Mouse (Mus musculus) limb, embryonic 13.5 days (tissue): ENCODE data around the gene Ankdd1a. TPM values are rescaled to one million over a fixed set of nuclear protein-coding genes. Genes with fewer than 3 reads are reported as not detected.

Experiments used
- ATAC-seq: fragments of 200-750 bp; cut with Nextera tagmentation; 2 replicates; pipeline ENCODE4 v1.8.0; 2017; ENCODE audit warnings: low read depth, moderate number of reproducible peaks, moderate TSS enrichment; ENCODE audit not compliant: low FRiP score
- H3K27ac ChIP-seq: fragments of 300-500 bp; sonication (generic); 2 replicates; pipeline ENCODE4 v1.5.1; 2015; ENCODE audit warnings: inconsistent platforms, mild to moderate bottlenecking, moderate library complexity
- H3K27me3 ChIP-seq: fragments of 300-500 bp; sonication (generic); 2 replicates; pipeline ENCODE4 v1.6.1; 2015; ENCODE audit warnings: mild to moderate bottlenecking, inconsistent platforms
- H3K36me3 ChIP-seq: fragments of 300-500 bp; sonication (generic); 2 replicates; pipeline ENCODE4 v1.6.1; 2015; ENCODE audit warnings: inconsistent platforms, mild to moderate bottlenecking, moderate library complexity
- H3K4me1 ChIP-seq: fragments of 300-500 bp; sonication (generic); 2 replicates; pipeline ENCODE4 v1.6.1; 2015; ENCODE audit warnings: inconsistent platforms
- H3K4me2 ChIP-seq: fragments of 300-500 bp; sonication (generic); replicated peaks from 2 replicates; pipeline ENCODE4 v1.6.1; 2015; ENCODE audit warnings: inconsistent platforms, mild to moderate bottlenecking, moderate library complexity
- H3K4me3 ChIP-seq: fragments of 300-500 bp; sonication (generic); 2 replicates; pipeline ENCODE4 v1.5.1; 2015; ENCODE audit warnings: moderate library complexity, mild to moderate bottlenecking, inconsistent platforms
- H3K9ac ChIP-seq: fragments of 300-500 bp; sonication (generic); 2 replicates; pipeline ENCODE4 v1.6.1; 2015; ENCODE audit warnings: mild to moderate bottlenecking, inconsistent platforms
- H3K9me3 ChIP-seq: fragments of 300-500 bp; sonication (generic); 2 replicates; pipeline ENCODE4 v1.6.1; 2016; ENCODE audit warnings: inconsistent platforms
- WGBS: fragments of 180-500 bp; shearing (Covaris S2); methylation state at CpG from one replicate; pipeline ENCODE4 v1.1.7; 2015; 5-methylcytosine and 5-hydroxymethylcytosine counted together
- polyA plus RNA-seq: library from polyadenylated mRNA; unstranded; fragments of >200 nt; fragmentation: Nextera tagmentation; extraction: Ambion mirVana; gene quantifications from 2 replicates; pipeline ENCODE4 v1.2.1, GENCODE M21; 2015

The Ankdd1a gene
- polyA plus RNA-seq, 1 experiment from 2014 or later = not detected

DNA sequence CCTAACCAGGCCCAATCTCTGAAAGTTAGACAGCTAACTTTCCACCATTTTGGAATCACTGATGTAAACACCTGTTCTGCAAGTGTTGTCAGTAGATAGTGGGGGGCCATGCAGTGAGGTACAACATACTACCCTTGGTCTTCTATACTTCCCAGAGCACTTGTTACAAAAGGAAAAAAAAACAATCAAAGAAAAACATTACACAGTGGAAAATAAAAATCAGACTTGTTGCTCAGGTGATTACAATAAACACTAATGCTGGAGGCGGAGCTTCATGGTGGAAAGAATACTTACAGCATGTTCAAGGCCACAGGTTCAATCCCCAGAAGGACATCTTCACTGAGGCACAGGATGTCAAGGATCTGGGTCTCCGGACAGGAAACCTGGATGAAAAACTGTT, 32.7 kb upstream of the Ankdd1a start:
- H3K4me1 ChIP-seq = peaks cover 41% of the 10 kb centered on the region
- no peak overlapping the region for H3K27ac ChIP-seq
- peaks cover 35% of the 10 kb centered on the region for H3K36me3 ChIP-seq
- 94% methylated on average over 2 of the region's 2 CpGs for WGBS
- ATAC-seq = no peak
- no peak overlapping the region for H3K9ac ChIP-seq
- no peak overlapping the region for H3K4me2 ChIP-seq
- no peaks in the 10 kb centered on the region for H3K9me3 ChIP-seq
- no peaks in the 10 kb centered on the region for H3K27me3 ChIP-seq
- no peak overlapping the region for H3K4me3 ChIP-seq

DNA sequence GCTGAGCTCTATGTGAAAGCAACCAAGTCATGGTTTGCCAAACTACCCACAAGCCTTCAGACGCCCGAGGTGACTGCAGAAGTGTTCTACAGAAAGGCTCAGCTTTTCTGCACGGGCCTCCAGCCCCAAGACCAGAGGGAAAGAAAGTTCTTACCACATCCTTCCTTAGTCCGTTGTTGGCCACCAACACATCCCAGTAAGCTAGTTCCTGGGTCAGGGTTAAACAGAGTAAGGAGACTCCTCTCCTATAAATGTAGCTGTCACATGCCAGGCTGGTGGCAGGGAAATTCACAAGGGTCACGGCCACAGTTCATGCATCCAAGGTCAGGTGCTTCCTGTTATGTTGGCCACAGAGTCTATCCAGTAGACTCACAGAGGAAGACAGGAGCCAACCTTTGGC, 32.1 kb upstream of the Ankdd1a start:
- Histone ChIP-seq H3K36me3 (peaks cover 30% of the 10 kb centered on the region), H3K9me3 (no peaks in the 10 kb centered on the region), H3K4me2 (no peak overlapping the region), H3K9ac (no peak overlapping the region), H3K4me1 (peaks cover 41% of the 10 kb centered on the region), H3K4me3 (no peak overlapping the region), H3K27ac (peak overlapping the region; percentile 48; the same call in 1 of the 2 replicates), H3K27me3 (no peaks in the 10 kb centered on the region)
- ATAC-seq = no peak
- WGBS = 91% methylated on average over 5 of the region's 5 CpGs

DNA sequence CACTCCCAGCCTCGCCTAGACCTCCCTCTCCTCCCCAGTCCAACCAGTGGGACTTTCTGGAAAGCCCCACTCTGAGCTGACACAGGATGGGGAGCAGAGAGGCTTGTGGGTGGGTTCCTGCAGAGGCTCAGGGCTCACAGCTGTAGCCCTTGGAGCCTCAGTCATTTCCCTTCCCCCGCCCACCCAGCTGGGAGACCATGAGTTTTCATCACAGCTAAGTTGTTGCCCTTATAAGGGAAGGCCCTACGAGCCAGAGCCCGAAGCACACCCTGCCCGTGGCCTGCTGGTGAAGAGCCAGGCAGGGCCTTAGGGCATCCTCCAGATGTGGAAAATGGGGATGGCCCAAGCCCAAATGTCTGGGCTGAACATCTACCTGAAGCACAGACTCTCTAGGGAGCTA, 31.0 kb upstream of the Ankdd1a start:
- H3K4me1 ChIP-seq = peaks cover 46% of the 10 kb centered on the region
- peak overlapping the region; percentile 92 for H3K27ac ChIP-seq

DNA sequence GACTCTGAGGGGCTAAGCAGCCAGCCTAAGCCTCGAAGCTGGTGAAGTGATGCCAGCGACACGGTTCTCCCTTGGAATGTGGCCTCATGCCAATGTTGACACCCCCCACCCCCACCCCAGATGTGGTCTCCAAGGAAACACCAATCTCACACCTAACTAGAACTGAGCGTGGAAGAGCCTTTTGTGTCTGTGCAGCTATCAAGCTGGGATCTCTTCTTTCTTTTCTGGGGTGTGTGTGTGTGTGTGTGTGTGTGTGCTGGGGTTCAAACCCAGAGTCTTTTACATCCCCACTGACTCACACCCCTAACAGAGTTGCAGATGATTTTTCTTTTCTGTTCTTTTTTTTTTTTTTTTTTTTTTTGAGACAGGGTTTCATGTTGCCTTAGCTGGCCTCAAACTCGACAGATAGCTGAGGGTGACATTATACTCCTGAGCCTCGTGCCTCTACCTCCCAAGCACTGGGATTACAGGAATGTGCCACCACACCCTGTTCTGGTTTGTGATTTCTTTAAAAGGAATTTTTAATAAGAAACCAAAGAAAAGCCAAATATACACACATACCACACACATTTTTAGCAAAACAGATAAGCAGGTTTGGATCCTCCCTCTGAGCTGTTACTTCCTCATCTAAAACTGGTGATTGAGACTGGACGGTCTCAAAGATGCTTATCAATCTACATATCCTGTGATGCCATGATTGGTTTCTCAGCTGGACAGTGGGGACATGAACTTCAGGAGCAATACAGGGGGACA, 30.3 kb upstream of the Ankdd1a start:
- Histone ChIP-seq H3K36me3 (peaks cover 11% of the 10 kb centered on the region), H3K27ac (peak overlapping the region; percentile 92), H3K4me1 (peaks cover 48% of the 10 kb centered on the region), H3K9me3 (no peaks in the 10 kb centered on the region), H3K9ac (peak overlapping the region; percentile 40; the same call in 1 of the 2 replicates), H3K27me3 (no peaks in the 10 kb centered on the region), H3K4me3 (no peak overlapping the region), H3K4me2 (no peak overlapping the region; the same call in 1 of the 2 replicates)
- ATAC-seq = peak; percentile 3; the same call in 1 of the 2 replicates
- WGBS = 24% methylated on average over 7 of the region's 7 CpGs

More for the DNA sequence above, 31.0 kb upstream of the Ankdd1a start:
- H3K4me2 ChIP-seq = no peak overlapping the region; the same call in 1 of the 2 replicates
- 6% methylated on average over 5 of the region's 5 CpGs for WGBS
- ATAC-seq = peak; percentile 87
- H3K9ac ChIP-seq = peak overlapping the region; percentile 40; the same call in 1 of the 2 replicates
- H3K9me3 ChIP-seq = no peaks in the 10 kb centered on the region
- H3K36me3 ChIP-seq = peaks cover 19% of the 10 kb centered on the region
- H3K27me3 ChIP-seq = no peaks in the 10 kb centered on the region
- H3K4me3 ChIP-seq = no peak overlapping the region

DNA sequence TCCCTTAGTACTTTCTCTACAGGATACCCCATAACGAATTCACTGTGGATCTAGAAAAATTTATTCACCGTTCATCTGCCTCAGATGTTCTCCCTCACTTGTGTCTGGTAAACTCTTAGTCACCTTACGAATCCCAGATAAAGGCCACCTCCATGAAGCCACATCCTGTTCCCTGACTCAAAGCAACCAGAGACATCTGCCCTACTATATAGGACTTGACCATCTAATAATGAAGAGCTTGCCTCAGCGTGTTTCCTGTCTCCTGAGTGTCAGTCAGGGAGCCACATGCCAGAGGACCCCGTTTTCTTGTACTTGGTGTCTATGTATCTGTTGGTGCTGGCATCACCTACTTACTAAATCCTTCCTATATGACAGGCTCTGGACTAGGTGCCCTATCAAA, 29.6 kb upstream of the Ankdd1a start:
- no peak overlapping the region for H3K4me3 ChIP-seq
- no peak overlapping the region for H3K27ac ChIP-seq
- peaks cover 7% of the 10 kb centered on the region for H3K36me3 ChIP-seq
- no peaks in the 10 kb centered on the region for H3K27me3 ChIP-seq
- H3K9me3 ChIP-seq = no peaks in the 10 kb centered on the region
- WGBS = 85% methylated on average over 5 of the region's 5 CpGs
- H3K4me1 ChIP-seq = peaks cover 42% of the 10 kb centered on the region
- no peak for ATAC-seq
- no peak overlapping the region for H3K9ac ChIP-seq
- no peak overlapping the region for H3K4me2 ChIP-seq

DNA sequence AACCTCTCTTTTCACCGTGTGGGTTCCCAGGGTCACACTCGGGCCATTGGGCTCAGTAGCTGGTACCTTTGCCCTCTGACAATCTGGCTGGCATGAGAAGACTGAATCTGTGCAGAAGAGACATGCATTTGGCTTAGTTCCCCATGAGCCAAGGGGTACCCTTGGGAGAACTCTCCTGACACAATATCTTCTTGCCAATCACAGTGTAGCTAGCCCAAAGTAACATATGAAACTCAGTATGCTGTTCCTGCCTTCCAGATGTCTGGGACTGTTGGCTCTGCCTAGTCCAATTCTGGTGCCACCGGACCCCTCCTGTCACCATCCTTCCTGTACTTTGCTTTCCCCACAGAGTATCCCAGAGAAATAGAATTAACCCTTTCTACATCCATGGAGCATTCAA, 29.1 kb upstream of the Ankdd1a start:
- H3K27me3 ChIP-seq = no peaks in the 10 kb centered on the region
- peaks cover 39% of the 10 kb centered on the region for H3K4me1 ChIP-seq
- H3K9ac ChIP-seq = no peak overlapping the region
- no peak overlapping the region for H3K4me2 ChIP-seq
- no peak overlapping the region for H3K4me3 ChIP-seq
- peaks cover 3% of the 10 kb centered on the region; the same call in 1 of the 2 replicates for H3K36me3 ChIP-seq
- no peak for ATAC-seq
- H3K9me3 ChIP-seq = no peaks in the 10 kb centered on the region
- no peak overlapping the region for H3K27ac ChIP-seq
- 81% methylated on average over 3 of the region's 3 CpGs for WGBS

DNA sequence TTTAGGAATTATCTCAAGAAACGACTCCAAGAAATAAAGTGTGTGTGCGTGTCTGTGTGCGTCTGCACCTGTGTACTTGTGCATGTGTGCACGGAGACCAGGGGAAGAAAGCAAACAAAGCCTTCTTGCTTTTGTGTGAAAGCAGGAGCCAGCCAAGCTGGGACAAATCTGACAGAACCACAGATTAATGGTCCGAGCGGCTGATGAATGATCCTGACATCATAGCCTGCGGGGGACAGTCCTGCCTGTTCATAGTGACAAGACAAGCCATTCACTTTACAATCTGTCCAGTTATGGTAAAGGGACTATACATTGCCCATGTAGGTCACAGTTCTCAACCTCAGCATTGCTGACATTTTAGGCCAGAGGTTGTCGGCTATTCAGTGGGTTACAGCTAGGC, 28.3 kb upstream of the Ankdd1a start:
- peaks cover 39% of the 10 kb centered on the region for H3K4me1 ChIP-seq
- no peak overlapping the region for H3K4me2 ChIP-seq
- WGBS = 66% methylated on average over 8 of the region's 8 CpGs
- no peaks in the 10 kb centered on the region; the same call in 1 of the 2 replicates for H3K36me3 ChIP-seq
- no peak overlapping the region for H3K4me3 ChIP-seq
- no peak for ATAC-seq
- H3K9me3 ChIP-seq = no peaks in the 10 kb centered on the region
- H3K27me3 ChIP-seq = no peaks in the 10 kb centered on the region
- no peak overlapping the region for H3K27ac ChIP-seq
- no peak overlapping the region for H3K9ac ChIP-seq

DNA sequence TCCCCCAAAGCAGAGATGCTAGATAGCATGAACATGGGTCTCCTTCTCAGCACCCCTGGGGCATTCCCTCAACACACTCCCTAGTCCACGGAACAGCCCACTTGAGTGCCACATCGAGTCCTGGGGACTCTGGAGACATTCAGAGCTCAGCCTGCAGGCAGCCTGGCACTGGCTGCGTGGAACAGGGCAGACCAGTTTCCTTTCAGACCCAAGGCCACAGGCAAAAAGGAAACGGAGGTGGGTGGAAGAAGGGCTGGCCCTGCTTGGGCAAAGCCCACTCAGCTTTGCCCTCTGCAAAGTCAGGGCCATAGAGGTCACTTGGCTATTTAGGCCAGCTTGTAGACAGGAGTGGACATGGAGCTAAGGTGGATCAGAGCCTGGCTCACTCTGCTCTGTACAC, 27.9 kb upstream of the Ankdd1a start:
- Histone ChIP-seq H3K4me2 (no peak overlapping the region), H3K9ac (no peak overlapping the region), H3K36me3 (no peaks in the 10 kb centered on the region; the same call in 1 of the 2 replicates), H3K27me3 (no peaks in the 10 kb centered on the region), H3K4me1 (peaks cover 39% of the 10 kb centered on the region), H3K4me3 (no peak overlapping the region), H3K27ac (no peak overlapping the region), H3K9me3 (no peaks in the 10 kb centered on the region)
- 63% methylated on average over 4 of the region's 4 CpGs for WGBS
- no peak for ATAC-seq

DNA sequence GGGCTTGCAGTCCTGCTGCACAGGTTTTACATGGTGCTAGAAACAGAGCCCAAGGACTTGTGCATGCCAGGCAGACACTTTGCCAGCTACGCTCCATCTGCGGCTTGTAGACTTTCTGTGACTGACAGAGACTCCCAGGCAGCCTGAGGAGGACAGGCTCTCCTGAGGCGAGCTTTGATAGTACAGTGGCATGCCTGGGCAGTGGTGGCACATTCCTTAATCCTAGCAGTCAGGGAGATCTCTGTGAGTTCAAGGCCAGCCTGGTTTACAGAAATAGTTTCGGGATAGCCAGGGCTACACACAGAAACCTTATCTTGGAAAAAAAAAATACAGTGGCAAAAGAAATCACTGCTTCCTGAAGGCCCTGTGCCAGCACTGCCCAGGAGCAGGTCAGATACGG, 27.1 kb upstream of the Ankdd1a start:
- no peaks in the 10 kb centered on the region for H3K27me3 ChIP-seq
- no peak overlapping the region for H3K4me2 ChIP-seq
- WGBS = 85% methylated on average over 5 of the region's 5 CpGs
- H3K27ac ChIP-seq = no peak overlapping the region
- H3K4me1 ChIP-seq = peaks cover 39% of the 10 kb centered on the region
- H3K9me3 ChIP-seq = no peaks in the 10 kb centered on the region
- no peak overlapping the region for H3K9ac ChIP-seq
- ATAC-seq = no peak
- no peaks in the 10 kb centered on the region; the same call in 1 of the 2 replicates for H3K36me3 ChIP-seq
- no peak overlapping the region for H3K4me3 ChIP-seq

DNA sequence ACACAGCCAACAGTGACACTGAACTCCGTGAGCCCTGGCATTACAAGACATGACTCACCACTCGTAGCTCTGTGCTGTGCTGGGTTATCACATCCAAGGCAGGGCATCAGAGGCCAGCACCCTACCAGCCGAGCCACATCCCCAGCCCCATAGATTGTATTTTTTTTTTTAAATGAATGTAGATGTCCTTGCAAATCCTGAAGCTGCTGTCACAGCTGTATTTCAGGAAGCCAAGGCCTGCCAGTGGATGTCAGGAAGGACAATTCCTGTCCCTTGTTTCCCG, 26.4 kb upstream of the Ankdd1a start:
- WGBS = 59% methylated on average over 4 of the region's 4 CpGs
- Histone ChIP-seq H3K4me1 (peaks cover 41% of the 10 kb centered on the region), H3K9ac (no peak overlapping the region), H3K27me3 (no peaks in the 10 kb centered on the region), H3K36me3 (no peaks in the 10 kb centered on the region), H3K4me3 (no peak overlapping the region), H3K9me3 (no peaks in the 10 kb centered on the region), H3K27ac (no peak overlapping the region), H3K4me2 (no peak overlapping the region)
- ATAC-seq = no peak

DNA sequence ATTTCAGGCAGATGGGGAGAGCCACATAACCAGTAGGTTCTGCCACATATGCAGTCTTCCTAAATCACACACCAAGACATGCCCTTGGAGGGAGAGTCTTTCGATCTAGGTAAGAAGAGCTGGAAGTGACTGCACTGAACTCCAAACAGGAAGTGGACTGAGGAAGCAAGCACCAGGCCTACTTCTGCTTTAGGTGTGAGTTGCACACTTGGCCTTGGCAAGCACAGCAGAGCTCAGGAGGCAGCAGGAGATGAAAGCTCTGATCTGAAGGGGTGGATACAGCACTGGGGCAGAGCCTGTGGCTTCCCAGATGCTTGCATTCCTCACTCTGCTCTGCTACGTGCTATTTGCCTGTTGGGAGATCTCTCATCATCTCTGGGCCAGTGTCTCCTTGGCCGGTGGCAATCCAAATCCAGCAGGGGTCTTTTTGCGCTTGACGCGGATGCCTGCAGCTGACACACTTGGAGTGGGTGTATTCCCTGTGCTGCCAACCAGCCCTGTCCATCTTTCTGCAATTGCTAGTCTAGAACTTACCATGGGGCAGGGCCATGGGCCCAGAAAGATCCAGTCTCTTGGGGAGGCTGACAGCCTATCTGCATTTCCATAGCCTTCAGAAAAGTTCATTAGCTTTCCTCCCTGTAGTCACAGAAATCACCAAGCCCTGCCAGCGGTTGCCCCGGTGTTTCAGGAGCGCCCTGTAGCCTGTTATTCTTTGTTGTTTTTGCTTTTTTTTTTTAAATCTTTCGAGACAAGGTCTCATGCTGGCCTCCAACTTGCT, 25.8 kb upstream of the Ankdd1a start:
- Histone ChIP-seq H3K9ac (0 out of 2 replicates have a peak overlapping the region, but pooled peaks have one; percentile 39), H3K4me3 (no peak overlapping the region), H3K4me2 (no peak overlapping the region), H3K27me3 (no peaks in the 10 kb centered on the region), H3K4me1 (peaks cover 39% of the 10 kb centered on the region), H3K27ac (peak overlapping the region; percentile 40; the same call in 1 of the 2 replicates), H3K9me3 (no peaks in the 10 kb centered on the region), H3K36me3 (no peaks in the 10 kb centered on the region)
- WGBS = 77% methylated on average over 10 of the region's 10 CpGs
- ATAC-seq = no peak

DNA sequence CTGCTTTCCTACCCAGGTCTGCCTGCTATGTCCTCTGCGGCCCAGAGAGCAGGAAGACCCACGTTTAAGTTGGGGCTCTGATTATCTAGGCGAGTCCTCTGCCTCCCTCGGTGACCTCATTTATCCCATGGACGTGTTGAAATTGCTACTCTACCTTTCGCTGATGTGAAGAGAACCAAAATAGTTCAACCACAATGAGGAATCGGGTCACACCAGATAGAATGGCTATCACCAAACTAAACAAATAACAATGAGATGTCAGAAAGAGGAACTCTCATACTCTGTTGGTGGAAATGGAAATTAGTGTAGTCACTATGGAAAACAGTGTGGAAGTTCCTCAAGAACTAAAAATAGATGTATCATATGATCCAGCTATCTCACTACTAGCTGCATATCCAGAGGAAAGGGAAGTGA, 22.1 kb upstream of the Ankdd1a start:
- no peak overlapping the region for H3K4me3 ChIP-seq
- H3K9ac ChIP-seq = no peak overlapping the region
- ATAC-seq = no peak
- H3K27ac ChIP-seq = no peak overlapping the region
- H3K4me2 ChIP-seq = no peak overlapping the region
- no peaks in the 10 kb centered on the region for H3K36me3 ChIP-seq
- H3K9me3 ChIP-seq = no peaks in the 10 kb centered on the region
- H3K27me3 ChIP-seq = no peaks in the 10 kb centered on the region
- WGBS = 83% methylated on average over 7 of the region's 7 CpGs
- peaks cover 20% of the 10 kb centered on the region for H3K4me1 ChIP-seq
